Mouse (Mus musculus): ENCODE results near the gene Tmem50a. TPM values are rescaled to one million over a fixed set of nuclear protein-coding genes. Genes with fewer than 3 reads are reported as not detected.

Gene Tmem50a
- polyA plus RNA-seq, 1 experiment from 2014 or later = 224 TPM

GRCm38 (mm10) chr4:134937240-134938176, 22.7 kb upstream of the Tmem50a start:
- peaks cover 50% of the 10 kb centered on the region for H3K36me3 ChIP-seq
- H3K4me3 ChIP-seq = no peak overlapping the region
- no peak overlapping the region for H3K4me2 ChIP-seq
- H3K27me3 ChIP-seq = peaks cover 17% of the 10 kb centered on the region
- 53% methylated on average over 17 of the region's 17 CpGs for WGBS
- no peak overlapping the region for H3K9ac ChIP-seq
- H3K9me3 ChIP-seq = no peaks in the 10 kb centered on the region
- H3K4me1 ChIP-seq (replicated peaks) = 0 out of 2 replicates have a peak, but pooled peaks cover 8% of the 10 kb centered on the region
- no peak for ATAC-seq (ENCODE audit: low read depth)
- no peak overlapping the region for H3K27ac ChIP-seq (replicated peaks)

DNA sequence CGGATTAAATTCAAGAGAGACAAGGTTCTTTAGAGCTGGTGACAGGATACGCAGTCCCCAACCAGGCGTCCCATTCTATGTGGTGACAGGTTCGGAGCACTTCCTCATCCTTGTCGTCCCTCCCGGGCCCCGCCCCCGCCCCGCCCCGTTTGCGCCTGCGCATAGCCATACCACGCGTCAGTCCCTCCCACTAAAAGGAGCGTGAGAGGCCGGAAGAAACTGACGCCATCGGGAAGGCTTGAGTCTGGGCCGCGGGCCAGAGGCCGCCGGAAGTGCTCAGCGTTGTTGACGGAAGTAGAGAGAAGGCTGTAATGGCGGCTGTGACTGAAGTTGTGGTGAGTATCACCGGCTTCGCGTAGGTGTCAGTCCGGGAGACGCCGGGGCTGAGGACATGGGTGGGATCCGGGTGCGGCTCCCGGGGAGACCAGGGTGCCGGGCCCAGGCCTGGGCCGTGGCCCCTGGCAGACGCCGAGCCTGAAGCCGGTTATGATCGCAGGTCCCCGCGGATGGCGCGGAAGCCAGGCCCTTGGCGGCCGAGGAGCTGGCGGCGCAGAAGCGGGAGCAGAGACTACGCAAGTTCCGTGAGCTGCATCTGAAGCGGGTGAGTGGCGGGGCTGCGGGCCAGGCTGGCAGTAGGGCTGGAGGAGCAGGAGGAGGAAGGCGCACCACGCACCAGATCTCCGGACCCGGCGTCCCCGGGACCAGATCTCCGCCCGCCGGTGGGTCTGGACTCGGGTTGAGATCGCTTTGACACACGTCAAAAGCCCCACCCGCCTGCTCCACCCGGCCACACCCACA, 16.1 kb upstream of the Tmem50a start, which contains the start of gene Syf2:
Gene Syf2 (plus strand): TSS at position 215 of the 798 bp plus-strand sequence.
- Histone ChIP-seq H3K4me1 (replicated peaks) (peaks cover 27% of the 10 kb centered on the region), H3K27ac (replicated peaks) (peak within 1 kb of the TSS; percentile 81), H3K9me3 (no peaks in the 10 kb centered on the region), H3K9ac (peak within 1 kb of the TSS; percentile 81), H3K27me3 (no peaks in the 10 kb centered on the region), H3K4me3 (peak within 1 kb of the TSS; percentile 94), H3K36me3 (peaks cover 70% of the 10 kb centered on the region), H3K4me2 (peak within 1 kb of the TSS; percentile 95)
- ATAC-seq (ENCODE audit: low read depth) = peak; percentile 96
- under 1% methylated on average over 68 of the region's 68 CpGs for WGBS

- Histone ChIP-seq H3K9ac (peak overlapping the region; percentile 55), H3K9me3 (no peaks in the 10 kb centered on the region), H3K27ac (replicated peaks) (peak overlapping the region; percentile 68), H3K36me3 (peaks cover 70% of the 10 kb centered on the region), H3K4me3 (peak overlapping the region; percentile 94), H3K27me3 (no peaks in the 10 kb centered on the region), H3K4me1 (replicated peaks) (peaks cover 34% of the 10 kb centered on the region), H3K4me2 (peak overlapping the region; percentile 95)
- ATAC-seq (ENCODE audit: low read depth) = peak; percentile 54
- WGBS = 35% methylated on average over 9 of the region's 9 CpGs
Observed at GRCm38 (mm10) chr4:134930190-134930589, 15.4 kb upstream of the Tmem50a start.

DNA sequence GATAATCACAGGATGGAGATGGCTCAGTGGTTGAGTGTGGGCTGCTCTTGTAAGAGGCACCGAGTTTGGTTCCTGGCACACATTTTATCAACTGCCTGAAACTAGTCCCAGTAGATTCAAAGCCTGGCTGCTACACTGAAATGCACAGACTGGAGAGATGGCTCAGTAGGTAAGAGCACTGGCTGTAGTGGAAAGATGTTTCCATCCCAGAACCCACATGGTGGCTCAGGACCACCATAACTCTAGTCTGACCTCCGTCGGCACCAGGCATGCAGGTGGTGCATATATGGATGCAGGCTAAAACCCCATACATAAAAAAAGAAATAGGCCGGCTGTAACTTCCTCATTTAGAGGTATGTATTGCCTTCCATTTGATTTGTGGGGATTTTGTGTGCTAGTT, 14.7 kb upstream of the Tmem50a start:
- Histone ChIP-seq H3K36me3 (peaks cover 64% of the 10 kb centered on the region), H3K27me3 (no peaks in the 10 kb centered on the region), H3K4me2 (no peak overlapping the region), H3K4me1 (replicated peaks) (peaks cover 40% of the 10 kb centered on the region), H3K9ac (no peak overlapping the region), H3K27ac (replicated peaks) (no peak overlapping the region), H3K4me3 (no peak overlapping the region), H3K9me3 (no peaks in the 10 kb centered on the region)
- 85% methylated on average over 4 of the region's 4 CpGs for WGBS
- no peak for ATAC-seq (ENCODE audit: low read depth)

DNA sequence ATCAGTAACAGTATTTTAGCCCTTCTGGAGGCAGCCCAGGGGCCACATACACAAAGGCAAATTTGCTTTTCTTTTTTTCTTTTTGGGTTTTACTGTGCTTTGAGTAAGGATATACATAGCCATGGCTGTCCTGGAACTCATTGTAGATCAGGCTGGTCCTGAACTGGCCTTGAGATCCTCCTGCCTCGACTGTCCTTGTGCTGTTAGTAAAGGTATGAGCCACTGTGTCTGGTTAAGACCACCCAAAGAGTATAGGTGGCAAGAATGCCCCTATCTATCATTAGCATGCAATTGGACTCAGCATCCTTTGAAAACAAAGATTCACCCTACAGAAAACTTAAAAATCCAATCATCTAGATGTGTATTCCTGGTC, 13.6 kb upstream of the Tmem50a start:
- Histone ChIP-seq H3K27me3 (no peaks in the 10 kb centered on the region), H3K36me3 (peaks cover 53% of the 10 kb centered on the region), H3K27ac (replicated peaks) (no peak overlapping the region), H3K9me3 (no peaks in the 10 kb centered on the region), H3K4me3 (no peak overlapping the region), H3K4me2 (no peak overlapping the region), H3K4me1 (replicated peaks) (peaks cover 42% of the 10 kb centered on the region), H3K9ac (no peak overlapping the region)
- no peak for ATAC-seq (ENCODE audit: low read depth)
- WGBS = 86% methylated on average over 1 of the region's 1 CpGs

DNA sequence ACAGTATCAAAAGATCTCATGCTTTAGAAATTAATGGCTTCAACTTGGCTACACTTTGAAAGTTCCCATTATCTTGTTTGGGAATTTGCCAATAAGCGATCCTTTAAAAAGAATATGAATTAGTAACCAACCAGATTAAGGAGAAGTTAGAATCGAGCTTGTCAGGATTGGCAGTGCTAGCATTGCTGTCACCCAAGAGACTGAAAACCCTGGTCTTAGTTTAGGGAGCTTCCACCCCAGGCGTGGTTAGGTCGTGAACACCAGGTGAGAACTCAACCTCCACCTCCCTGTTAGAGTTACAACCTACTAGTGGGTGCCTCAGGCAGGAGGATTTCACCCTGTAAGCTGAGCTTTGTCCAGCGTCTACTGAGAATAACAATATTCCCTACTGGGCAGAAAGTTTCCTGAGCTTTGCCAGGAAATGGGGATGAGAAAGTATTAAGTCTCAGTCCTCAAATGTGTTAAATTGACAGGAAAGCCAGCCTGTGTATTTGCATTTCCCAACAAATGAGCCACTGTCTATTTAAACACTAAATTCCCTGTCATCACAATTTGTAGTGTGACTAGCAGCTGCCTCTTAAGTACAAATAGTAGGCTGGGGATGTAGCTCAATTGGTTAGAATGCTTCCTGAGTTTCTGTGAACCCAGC, 13.1 kb upstream of the Tmem50a start:
- 76% methylated on average over 5 of the region's 5 CpGs for WGBS
- no peak overlapping the region for H3K4me3 ChIP-seq
- H3K9ac ChIP-seq = no peak overlapping the region
- H3K9me3 ChIP-seq = no peaks in the 10 kb centered on the region
- H3K4me2 ChIP-seq = no peak overlapping the region
- H3K27ac ChIP-seq (replicated peaks) = no peak overlapping the region
- no peak for ATAC-seq (ENCODE audit: low read depth)
- no peaks in the 10 kb centered on the region for H3K27me3 ChIP-seq
- peaks cover 48% of the 10 kb centered on the region for H3K36me3 ChIP-seq
- H3K4me1 ChIP-seq (replicated peaks) = peaks cover 42% of the 10 kb centered on the region

- Histone ChIP-seq H3K4me1 (replicated peaks) (peaks cover 37% of the 10 kb centered on the region), H3K9ac (peak overlapping the region; percentile 97), H3K27me3 (no peaks in the 10 kb centered on the region), H3K27ac (replicated peaks) (no peak overlapping the region), H3K9me3 (no peaks in the 10 kb centered on the region), H3K36me3 (peaks cover 41% of the 10 kb centered on the region), H3K4me2 (peak overlapping the region; percentile 99), H3K4me3 (peak overlapping the region; percentile 99)
- no peak for ATAC-seq (ENCODE audit: low read depth)
- 89% methylated on average over 8 of the region's 8 CpGs for WGBS
Observed at GRCm38 (mm10) chr4:134925206-134925605, 10.4 kb upstream of the Tmem50a start.

DNA sequence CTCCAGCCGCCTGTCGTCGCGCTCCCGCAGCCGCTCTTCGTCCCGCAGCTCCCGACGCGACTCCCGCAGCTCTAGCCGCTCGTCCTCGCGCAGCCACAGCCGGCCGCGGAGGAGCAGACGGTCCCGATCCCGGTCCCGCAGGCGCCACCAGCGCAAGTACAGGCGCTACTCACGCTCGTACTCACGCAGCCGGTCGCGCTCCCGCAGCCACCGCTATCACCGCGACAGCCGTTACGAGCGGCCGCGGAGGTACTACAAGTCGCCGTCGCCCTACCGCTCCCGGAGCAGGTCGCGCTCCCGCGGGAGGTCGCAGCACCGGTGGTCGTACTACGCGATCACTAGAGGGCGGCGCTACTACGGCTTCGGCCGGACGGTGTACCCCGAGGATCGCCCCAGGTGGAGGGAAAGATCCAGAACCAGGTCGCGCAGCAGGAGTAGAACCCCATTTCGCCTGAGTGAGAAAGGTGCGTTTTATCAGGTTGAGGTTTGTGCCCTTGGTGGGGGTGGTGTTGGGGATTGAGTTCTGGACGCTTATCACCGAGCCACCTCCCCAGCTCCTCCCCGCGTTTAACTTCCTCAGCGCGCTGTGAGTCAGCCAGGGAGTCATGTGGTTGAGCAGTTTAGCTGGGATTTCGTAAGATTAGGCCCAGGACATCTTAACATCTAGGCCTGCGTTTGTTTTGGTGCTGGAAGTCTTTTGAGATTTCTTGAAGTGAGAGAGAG, 9.4 kb upstream of the Tmem50a start:
- Histone ChIP-seq H3K4me1 (replicated peaks) (peaks cover 34% of the 10 kb centered on the region), H3K9me3 (no peaks in the 10 kb centered on the region), H3K27me3 (no peaks in the 10 kb centered on the region), H3K4me3 (peak overlapping the region; percentile 99), H3K27ac (replicated peaks) (peak overlapping the region; percentile 94), H3K9ac (peak overlapping the region; percentile 97), H3K4me2 (peak overlapping the region; percentile 99), H3K36me3 (peaks cover 41% of the 10 kb centered on the region)
- WGBS = under 1% methylated on average over 75 of the region's 75 CpGs
- ATAC-seq (ENCODE audit: low read depth) = peak; percentile 60

DNA sequence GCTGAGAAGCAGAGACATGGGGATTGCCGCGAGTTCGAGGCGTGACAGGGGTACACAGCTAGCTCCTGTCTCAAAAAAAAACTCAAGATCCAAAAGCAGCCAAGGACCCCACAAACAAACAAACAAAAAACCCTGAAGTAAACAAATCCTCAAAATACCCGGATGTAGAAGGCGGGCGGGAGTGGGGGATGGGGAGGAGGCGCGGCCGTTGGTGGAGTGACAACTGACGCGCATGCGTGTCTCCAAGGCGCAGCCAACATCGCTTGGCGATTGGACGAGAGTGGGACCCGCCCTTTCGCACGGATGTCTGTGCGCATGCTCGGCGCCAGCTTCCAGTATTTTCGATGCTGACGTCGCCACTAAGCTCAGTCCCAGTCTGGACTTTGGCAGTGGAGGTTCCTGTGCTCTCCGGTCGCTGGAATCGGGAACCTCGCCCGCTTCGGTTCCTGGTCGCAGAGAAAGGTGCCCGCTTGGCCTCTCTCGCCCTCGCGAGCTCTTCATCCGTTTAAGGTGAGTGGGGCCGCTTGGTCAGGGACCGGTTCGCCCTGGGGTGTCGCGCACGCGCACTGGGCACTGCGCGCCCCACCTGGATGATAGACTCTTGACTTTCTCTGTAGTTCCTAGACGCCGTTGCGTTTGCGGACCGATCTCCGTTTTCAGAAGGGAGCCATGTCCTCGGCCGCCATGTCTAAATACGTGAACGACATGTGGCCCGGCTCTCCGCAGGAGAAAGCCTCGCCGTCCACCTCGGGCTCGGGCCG, 8.6 kb upstream of the Tmem50a start, which contains the start of gene Rsrp1:
Gene Rsrp1 (plus strand): TSS at position 335 of the 761 bp plus-strand sequence.
- Histone ChIP-seq H3K4me3 (peak within 1 kb of the TSS; percentile 99), H3K27me3 (no peaks in the 10 kb centered on the region), H3K27ac (replicated peaks) (peak within 1 kb of the TSS; percentile 94), H3K9ac (peak within 1 kb of the TSS; percentile 97), H3K36me3 (peaks cover 34% of the 10 kb centered on the region), H3K9me3 (no peaks in the 10 kb centered on the region), H3K4me2 (peak within 1 kb of the TSS; percentile 99), H3K4me1 (replicated peaks) (peaks cover 34% of the 10 kb centered on the region)
- ATAC-seq (ENCODE audit: low read depth) = peak; percentile 94
- under 1% methylated on average over 64 of the region's 64 CpGs for WGBS

DNA sequence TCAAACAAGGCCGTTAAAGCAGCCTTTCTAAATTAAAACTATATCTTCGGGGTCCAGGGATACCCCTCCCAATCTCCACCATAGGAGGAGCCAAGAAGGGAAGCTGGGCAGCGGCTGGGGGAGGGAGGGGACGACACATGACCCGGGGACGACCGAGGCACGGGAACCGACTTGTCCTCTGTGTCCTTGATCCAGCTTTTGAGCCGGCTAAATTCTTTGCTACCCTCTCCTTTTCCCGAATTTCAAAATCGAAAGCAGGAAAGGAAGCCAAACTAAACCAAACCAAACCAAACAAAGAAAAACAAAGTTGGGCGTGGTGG, 8.1 kb upstream of the Tmem50a start:
- Histone ChIP-seq H3K27ac (replicated peaks) (peak overlapping the region; percentile 90), H3K4me1 (replicated peaks) (peaks cover 34% of the 10 kb centered on the region), H3K36me3 (peaks cover 28% of the 10 kb centered on the region), H3K4me2 (peak overlapping the region; percentile 74), H3K27me3 (no peaks in the 10 kb centered on the region), H3K9me3 (no peaks in the 10 kb centered on the region), H3K9ac (peak overlapping the region; percentile 78), H3K4me3 (peak overlapping the region; percentile 99)
- WGBS = under 1% methylated on average over 13 of the region's 13 CpGs
- ATAC-seq (ENCODE audit: low read depth) = peak; percentile 79

Data from neural tube, embryonic 13.5 days (tissue).